Mouse (Mus musculus) lung, postnatal 25 days (tissue): ENCODE measurements around the gene Txnrd3.
A peak's percentile ranks its signal among the peaks of the same experiment; 100 is the strongest.

Experiments
- DNase-seq: peaks from one replicate; pipeline ENCODE4 v3.0.0; 2022; ENCODE audit warnings: low spot score

Txnrd3 gene

DNA sequence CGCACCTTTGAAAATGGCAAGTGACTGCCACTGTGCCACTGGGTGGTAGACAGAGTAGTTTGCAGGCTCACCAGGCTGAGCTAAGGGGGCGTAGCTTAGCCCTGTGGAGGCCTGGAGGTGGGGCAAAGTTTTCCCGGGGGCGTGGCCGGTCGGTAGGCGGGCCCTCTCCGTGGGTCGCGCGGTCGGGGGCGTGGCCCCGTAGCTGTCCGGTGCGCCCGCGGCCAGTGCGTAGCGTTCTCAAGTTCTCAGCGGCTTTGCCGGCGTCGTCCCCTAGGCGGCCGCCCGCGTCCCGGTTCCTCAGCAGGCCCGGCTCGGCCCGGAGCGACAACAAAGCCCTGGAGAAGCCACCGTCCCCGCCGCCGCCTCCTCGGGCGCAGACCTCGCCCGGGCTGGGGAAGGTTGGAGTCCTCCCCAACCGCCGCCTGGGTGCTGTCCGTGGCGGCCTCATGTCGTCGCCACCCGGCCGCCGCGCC lies at the start of gene Txnrd3:
TSS of gene Txnrd3 (plus strand) at position 191 of the 473 bp plus-strand sequence.
- peak; percentile 94 for DNase-seq

DNA sequence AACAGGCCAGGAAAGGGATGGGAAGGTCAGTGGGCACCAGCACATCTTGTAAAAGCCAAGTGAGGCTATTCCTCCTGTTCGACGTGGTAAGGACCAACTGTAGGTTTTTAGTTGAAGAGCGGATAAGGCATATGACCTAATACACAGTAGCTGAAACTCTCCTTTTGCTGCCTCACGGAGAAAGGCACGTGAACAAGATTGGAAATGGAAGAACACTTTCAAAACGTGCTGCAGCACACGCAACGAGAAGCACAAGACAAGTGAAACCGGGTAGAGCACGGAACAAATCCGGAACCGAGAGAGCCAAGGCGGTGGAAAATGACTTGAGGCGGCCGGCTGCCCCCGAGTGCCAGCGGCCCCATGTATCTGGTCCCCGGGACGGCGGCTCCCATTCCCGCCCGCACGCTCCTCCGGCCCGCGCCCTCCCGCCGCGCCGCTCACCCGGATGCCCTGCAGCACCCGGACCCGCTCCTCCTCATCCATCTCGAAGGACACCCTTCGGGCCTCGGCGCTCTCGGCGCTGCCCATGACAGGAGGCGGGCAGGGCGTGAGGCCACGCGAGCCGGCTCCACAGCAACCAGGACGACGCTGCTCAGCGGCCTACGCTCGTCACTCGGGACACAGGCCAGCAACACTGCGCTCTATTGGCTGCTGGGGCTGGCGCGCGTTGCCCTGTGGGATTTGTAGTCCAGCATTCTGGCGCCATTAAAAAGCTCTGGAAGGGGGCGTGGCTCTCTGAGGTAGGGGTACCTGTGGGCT lies 48.6 kb upstream of the Txnrd3 start, which contains the start of gene Chchd6:
TSS of gene Chchd6 (minus strand) at position 635 of the 759 bp plus-strand sequence.
- DNase-seq, result peak; percentile 95

DNA sequence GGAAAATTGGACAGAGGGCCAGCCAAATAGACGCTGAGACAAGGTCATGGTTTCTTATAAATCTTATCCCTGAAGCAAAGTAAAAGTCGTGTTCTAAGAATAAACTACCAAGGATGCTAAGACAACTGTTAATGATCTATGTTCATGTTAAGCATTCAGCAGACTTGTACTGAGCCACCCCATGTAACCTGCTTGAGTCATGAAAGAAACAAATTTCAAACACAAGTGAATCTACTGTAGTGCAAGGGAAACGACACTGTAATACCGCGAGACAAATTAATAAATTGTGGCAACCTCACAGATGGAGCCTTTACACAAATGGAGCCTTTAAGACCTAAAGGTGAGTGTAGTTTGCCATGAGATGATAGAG lies 48.0 kb upstream of the Txnrd3 start:
- DNase-seq, result no peak

DNA sequence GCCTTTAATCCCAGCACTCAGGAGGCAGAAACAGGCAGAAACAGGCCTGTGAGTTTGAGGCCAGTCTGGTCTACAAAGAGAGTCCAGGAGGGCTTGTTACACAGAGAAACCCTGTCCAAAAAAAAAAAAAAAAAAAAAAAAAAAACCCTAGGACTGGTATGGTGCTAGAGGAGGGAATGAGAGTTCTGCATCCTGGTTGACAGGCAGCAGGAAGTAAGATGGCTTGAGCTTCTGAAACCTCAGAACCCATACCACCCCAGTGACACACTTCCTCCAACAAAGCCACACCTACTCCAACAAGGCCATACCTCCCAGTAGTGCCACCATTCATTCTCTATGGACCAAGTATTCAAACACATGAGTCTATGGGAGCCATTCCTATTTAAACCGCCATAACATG lies 47.3 kb upstream of the Txnrd3 start:
- DNase-seq, result no peak

DNA sequence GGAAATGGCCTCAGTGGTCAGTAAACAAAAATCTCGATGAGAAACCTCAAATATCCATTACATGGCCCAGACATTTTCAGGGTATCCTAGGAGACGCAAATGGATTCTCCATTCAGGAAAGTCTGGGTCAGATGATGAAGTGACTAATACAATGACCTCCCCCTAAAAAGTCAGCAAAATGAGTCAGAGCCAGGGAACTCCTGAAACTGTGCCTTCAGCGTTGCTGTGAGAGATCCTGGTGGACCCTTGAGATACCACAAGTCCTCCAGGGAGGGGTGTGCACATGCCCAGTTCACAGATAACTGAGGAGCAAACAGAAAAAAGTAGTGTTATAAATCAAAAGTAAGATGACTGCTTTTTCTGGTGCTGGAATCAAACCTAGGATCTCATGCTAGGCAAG lies 37.7 kb upstream of the Txnrd3 start:
- DNase-seq, result no peak

DNA sequence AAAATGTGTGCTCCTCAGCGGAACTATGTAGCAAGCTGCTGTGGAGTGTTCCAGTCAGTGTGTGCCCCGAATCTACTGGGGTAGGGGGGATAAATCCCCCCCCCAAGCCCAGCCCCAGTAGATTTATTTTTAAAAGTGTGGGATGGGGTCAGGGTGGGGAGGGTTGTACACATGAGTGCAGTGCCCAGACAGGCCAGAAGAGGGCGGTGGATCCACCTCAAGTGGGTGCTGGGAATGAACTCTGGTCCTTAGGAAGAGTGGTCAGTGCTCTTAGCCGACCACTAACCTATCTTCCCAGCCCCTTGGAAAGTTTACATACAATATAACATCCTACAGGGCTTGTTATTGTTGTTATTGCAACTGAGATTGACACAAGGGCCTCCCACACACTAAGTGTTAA lies 35.8 kb upstream of the Txnrd3 start:
- no peak for DNase-seq

DNA sequence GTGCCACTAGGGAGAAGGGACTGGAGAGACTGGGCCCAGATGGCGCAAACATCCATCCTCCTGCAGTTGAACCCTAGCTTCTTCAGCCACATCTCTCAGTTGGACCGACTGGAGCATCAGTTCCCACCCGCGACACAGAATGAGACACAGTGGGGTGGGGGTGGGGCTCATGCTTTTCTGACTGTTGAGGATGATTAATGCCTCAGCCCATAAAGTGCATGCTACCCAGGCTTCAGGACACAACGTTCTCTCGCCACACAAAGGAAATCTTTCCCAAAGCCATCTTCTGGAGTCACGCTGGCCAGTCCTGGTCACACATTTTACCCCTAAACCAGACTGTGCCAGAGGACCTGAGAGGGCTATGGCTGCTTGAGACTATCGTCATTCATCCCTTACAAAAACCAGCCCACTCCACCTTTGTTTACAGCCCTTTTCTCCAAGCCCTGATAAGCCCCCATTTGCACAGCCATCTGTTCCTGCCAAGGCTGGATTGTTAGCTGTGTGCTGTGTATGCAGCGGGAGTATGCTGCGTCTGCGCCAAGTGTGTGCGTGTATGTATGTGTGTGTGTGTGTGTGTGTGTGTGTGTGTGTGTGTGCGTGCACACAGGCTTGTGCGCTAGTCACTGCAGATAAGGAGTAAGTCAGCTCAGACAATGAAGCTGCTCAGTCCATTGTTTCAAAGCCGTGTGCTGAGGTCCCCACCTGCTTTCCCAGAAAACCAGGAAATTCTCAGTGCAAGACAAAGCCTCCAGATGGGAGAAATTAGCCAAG lies 30.3 kb upstream of the Txnrd3 start:
- no peak for DNase-seq

DNA sequence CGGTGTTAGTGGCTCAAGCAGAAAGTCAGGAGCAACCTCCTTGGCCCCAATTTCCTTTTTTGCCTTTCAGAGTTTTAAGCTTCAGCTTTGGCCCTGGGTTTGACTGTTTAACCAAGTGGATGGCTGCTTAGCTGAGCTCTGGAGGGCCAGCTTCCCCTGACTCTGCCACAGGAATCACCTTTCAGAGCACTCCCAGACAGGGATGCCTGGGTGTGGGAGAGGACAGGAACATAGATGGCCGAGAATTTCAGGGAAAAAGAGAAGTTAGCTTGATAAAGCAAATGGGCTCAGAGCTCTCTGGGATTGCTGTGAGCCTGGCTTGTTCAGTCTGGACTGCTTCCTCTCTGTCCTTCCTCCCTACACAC lies 29.7 kb upstream of the Txnrd3 start:
- DNase-seq, result no peak

DNA sequence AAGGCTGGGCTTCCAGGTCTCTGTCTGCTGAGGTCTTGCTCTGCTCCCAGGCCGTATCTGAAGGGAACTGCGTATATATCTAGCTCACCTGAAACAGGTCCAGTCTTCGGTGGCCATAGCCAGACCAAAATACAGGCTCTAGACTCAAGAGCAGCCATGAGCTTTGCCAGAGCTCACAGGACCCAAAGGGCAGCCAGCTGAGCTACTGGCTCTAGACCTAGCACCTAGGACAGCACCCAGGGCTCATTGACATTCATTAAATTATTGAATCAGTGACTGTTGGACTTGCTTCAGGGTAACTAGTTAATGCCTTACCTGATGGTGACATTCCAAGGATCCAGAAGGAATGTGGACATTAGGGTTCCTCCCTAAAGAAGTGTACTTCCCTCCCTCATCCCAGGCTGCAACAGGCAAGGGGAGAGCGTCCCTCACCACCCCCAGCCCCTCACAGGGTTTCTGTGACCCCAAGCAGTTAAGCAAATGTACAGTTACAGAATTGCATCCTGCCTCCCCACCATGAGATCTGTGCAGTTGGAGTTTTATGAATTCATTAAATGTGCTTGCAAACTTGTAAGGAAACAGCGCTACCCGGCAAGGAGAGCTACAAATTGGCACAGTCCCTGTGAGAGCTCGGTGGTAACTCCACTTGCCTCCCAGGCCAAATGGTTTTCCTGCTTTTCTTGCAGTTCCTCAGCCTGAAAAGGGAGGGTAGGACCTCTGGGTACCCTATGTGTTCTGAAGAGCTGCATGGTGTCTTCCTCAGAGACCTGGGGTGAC lies 29.0 kb upstream of the Txnrd3 start:
- DNase-seq, result no peak

DNA sequence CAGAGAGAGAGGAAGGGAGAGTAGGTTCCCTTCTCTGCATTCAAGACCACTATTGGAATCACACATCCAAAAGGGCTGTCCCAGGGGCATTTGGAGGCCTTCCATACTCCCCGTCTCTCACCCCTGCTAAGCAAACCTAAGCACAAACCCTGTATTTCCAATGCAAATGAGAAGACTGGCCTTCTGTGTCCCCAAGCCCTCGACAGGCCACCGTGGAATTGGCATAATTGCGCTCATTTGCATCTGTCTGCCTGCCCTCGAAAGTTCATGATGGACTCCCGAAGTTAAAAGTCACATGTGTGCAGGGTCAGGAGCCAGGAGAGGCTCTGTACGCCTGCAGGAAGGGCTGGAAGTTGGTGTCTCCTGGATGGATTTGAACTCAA lies 28.4 kb upstream of the Txnrd3 start:
- no peak for DNase-seq

DNA sequence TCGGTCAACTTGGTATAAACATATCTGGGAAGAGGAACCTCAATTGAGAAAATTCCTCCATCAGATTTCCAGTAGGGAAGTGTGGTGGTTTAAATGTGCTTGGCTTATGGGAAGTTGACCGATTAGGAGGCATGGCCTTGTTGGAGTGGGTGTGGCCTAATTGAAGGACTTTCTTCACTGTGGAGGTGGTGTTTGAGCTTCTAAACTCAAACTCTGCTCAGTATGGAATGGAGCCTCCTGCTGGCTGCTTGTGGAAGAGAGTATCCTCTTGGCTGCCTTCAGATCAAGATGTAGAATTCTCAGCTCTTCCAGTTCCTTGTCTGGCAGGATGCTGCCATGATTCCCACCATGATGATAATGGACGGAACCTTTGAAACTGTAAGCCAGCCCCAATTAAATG lies 21.1 kb upstream of the Txnrd3 start:
- no peak for DNase-seq

DNA sequence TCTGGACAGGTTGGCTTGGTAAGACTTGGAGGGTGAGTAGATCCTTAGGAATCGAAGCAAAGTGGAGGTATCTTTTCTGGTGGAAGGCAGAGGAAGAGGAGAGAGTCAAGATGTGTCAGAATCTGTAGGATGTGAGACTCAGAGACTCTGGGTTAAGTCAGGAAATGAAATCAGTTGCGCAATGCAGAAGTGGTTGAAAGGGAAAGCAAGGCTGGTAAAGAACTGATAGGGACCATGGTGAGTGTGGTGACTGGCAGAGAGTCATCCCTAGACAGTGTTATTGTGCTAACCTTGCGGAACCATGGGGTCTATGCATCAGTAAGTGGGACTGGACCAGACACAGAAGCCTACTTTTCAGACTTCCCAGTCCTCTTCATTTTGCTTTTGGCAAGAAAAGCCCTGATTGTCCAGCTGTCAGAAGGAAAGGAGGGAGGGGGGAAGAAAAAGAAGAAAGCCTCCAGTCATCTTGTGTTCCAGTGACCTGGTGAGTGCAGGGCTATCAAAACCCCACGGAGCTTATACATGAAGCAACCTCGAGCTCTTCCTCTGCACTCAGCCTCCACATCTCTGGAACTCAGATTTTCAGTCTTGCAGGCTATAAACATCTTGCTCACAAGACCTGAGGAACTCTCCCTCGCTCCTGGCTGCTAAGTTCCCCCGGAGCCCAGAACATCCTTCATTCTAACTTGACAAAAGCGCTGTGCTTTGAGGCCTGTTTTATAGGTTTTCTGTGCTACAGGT lies 15.6 kb upstream of the Txnrd3 start:
- no peak for DNase-seq

DNA sequence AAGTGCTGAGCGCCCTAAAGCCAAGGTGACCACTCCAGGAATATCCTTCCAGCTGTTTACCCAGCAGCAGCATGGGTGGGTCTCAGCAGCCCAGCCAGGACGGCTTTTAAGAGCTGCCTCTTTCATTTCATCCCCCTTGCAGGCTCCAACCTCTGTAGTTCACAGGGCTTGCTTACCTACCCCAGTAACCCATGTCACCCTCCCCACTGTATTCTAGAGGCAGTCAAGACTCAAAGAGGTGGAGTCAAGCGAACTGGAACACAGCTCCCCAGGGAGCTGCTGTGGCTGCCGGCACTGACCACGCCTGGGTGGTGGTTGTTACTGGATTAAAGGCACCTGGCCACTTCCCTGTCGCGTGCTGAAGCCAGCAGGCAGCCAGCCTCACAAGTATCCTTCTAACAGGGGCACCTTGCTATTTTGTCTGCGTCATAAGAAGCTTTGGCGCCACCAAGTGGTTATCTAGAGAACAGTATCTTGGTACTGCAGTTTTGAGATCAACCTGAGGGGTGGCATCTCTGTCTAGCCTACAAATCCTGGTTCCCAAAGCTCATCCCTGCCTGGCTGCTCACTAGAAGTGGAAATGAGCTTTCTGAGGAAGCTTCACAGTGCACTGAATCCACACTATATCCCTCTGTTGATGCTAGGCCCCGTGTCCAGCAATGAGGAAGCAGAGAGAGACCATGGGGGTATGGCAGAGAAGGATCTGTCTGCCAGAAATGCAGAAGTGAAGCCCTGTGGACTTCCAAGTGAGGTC lies 11.8 kb upstream of the Txnrd3 start:
- peak; percentile 87 for DNase-seq

DNA sequence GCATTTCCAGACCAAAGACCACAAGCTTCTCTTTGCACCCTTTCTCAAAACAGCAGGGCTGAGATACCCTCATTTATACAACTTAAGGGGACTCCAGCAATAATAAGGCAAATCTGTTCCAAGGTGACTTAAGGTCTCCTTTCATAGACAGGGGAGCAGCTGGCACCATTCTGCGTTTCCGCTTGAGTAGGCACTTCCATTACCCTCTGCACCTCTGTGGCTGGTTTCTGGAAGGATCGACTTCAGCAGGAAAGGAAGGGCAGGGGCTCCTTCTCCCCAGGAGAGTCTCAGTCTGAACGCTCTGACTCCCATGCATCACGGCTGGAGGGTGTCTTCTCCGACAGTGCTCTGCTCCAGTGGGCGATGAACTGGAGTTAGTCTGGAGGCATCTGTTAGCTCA lies 10.7 kb upstream of the Txnrd3 start:
- DNase-seq, result no peak

DNA sequence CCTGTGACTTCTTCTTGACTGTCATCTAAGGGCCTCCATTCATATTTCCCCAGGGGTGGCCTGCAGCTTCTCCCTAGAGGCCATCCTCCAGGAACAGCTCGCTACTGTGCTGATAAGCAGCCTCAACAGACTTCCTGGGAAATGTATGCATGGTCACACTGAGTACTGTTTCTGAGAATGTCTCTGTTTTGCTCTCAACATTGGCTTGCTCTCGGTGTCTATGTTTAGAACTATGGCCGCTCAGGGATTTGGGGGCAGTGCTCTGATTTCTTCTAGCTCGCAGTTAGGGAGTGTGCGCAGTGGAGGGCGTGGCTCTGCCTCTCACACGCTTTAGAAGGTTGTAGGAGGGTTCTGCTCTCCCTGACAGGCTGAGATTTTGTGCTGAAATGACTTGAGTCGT lies 9.4 kb upstream of the Txnrd3 start:
- DNase-seq, result no peak

DNA sequence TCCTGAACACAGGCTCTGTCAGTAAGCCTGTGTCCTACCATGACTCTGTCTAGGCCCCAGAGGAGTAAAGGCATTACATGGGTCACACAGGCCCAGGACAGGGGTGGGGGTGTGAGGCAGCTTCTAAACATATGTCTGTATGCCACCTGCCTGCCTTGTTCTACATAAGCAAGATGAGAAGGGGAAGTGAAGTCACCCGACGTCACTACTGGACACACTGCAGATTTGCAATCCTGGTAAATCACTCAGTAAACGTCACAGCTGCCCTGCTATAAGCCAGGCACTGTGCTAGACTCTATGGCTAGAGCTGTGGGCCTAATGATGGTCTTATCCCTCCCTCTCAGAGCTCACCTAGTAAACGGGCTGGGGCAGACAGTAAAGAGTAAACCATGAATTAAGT lies 5.8 kb upstream of the Txnrd3 start:
- DNase-seq, result no peak

DNA sequence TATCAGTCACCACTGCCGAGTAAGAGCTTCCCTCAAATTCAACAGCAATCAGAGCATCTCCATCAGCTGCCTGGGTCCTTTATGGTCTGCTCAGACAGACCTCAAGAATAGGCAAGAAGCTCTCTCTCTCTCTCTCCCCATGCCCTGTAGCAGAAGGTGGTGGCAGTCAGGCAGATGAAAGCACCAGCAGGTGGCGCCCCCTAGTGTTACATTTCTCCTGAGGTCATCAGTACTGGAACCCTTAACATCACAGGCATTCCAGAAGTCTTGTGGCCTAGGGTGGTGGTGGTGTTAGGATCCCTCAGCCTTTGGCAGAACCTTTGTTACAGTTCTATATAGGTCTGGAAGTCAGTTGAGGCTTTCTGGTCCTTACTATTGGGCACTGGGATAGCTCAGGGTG lies 4.8 kb upstream of the Txnrd3 start:
- DNase-seq, result peak; percentile 39

DNA sequence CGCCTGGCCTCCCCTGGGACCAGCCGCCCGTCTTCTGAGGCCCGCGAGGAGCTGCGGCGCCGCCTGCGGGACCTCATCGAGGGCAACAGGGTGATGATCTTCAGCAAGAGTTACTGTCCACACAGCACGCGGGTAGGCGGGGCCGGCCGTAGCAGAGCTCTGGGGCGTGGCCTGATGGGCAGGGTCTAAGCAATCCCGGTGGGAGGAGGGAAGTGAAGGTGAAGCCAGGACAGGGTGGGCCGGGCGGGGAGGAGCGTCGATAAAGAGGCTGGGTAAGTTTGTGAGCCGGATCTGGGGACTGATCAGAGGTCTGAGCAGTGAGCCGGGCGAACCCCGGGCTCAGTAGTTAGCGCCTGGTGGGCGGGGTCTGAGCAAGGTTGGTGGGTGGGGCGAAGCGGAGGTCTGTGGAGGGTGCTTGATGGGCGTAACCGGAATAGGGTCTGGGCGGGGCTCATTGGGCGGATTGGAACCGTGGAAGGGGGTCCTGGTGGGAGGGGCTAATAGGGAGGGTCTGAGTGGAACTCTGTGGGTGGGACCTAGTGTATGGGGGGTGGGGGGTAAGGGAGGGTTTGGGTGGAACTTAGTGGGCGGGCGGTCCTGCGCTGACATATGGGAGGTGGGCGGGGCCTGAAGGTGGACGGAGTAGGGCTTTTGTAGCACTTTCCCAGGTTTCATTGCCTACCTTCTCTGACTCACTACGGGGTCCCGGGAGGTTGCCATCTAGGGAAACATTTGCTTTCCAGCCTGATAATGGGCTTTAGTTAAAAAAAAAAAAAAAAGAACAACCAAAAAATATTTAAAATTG lies 685 bp downstream of the Txnrd3 start:
- peak; percentile 94 for DNase-seq

DNA sequence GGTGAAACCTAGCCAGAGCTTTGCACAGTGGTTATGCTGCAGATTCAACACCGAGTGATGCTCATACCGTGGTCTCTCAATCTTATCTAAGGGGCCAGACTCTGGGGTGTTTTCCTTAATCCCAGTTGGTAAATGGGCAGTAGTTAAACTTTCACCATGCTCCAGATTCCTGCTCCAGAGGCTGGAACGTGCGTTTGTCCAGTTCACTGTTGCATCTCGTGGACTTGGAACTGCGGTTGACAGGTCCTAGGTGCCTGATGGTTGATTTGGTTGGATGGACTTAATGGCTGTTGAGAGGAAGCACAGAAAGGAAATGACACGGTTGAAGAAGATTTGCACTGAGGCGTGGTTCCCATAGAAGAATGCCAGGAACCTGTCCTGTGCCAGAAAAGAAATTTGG lies 6.1 kb downstream of the Txnrd3 start:
- DNase-seq, result no peak

DNA sequence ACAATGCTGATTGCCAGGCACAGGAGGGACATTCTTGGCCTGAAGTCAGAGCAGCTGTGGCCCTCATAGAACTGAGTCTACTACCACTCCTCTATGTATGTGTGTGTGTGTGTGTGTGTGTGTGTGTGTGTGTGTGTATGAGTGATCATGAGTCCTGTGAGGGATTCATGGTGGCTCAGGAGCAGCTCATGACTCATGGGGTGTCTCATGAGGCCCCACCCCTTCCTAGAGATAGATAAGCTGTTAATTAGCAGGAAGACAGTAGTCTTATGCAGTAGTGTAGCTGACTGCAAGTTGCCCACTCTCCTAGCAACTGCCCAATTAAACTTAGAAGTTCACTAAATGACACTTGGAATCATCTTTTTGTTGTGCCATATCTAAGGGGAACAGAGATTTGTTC lies 8.0 kb downstream of the Txnrd3 start:
- no peak for DNase-seq

DNA sequence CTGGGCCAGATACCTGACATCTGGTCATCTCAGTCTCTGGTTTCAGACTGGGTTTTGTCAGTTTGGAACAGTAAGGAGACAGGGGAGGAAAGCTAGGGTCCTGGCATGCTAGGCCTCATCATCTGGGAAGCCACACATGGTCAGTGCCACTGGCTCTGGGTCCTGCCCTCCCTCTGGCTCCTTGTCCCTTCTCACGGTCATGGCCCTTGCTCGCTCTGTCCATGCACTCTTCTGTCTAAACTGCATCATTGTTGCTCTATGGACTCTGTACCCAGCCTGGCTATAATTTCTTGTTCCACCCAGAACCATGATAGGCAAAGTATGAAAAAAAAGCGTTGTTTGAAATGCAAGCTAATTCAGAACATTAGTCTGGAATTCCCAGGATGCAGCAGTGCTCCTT lies 11.2 kb downstream of the Txnrd3 start:
- DNase-seq, result no peak
